Mouse (Mus musculus): ENCODE results near the gene Iqsec1. TPM values are rescaled to one million over a fixed set of nuclear protein-coding genes. Genes with fewer than 3 reads are reported as not detected.
A peak's percentile ranks its signal among the peaks of the same experiment; 100 is the strongest.

Gene Iqsec1
- total and polyA plus RNA-seq, 2 experiments, result 8.9 to 69.3 TPM

GRCm38 (mm10) chr6:90798201-90798600 is 190.3 kb downstream of the Iqsec1 start:
- TF ChIP-seq CTCF (IDR thresholded peaks at IDR 0.05; ENCODE audit: low read depth, low read length), result no peak
- no peak for TF ChIP-seq POLR2A (IDR thresholded peaks at IDR 0.05; ENCODE audit: extremely low read depth, insufficient read depth, low read length)
- H3K79me2 ChIP-seq (ENCODE audit: control insufficient read depth, insufficient read depth, low read length), result no peaks in the 10 kb centered on the region
- H3K27ac ChIP-seq (replicated peaks; ENCODE audit: insufficient read depth, low read depth, low read length), result no peak overlapping the region
- no peak overlapping the region for H3K4me3 ChIP-seq (ENCODE audit: insufficient read depth, low read depth, low read length)
- H3K9ac ChIP-seq (ENCODE audit: low read depth, low read length), result no peak overlapping the region
- no peaks in the 10 kb centered on the region for H3K36me3 ChIP-seq (ENCODE audit: control insufficient read depth, insufficient read depth, low read length)
- no peak for DNase-seq (ENCODE audit: extremely low read depth, low read depth, low spot score)
- peaks cover 3% of the 10 kb centered on the region for H3K4me1 ChIP-seq (ENCODE audit: control insufficient read depth, insufficient read depth, low read length)
- no peaks in the 10 kb centered on the region for H3K27me3 ChIP-seq (ENCODE audit: control insufficient read depth, insufficient read depth, low read length)

GRCm38 (mm10) chr6:90796902-90797596 is 191.4 kb downstream of the Iqsec1 start:
- Histone ChIP-seq H3K4me1 (ENCODE audit: control insufficient read depth, insufficient read depth, low read length) (peaks cover 3% of the 10 kb centered on the region), H3K27ac (replicated peaks; ENCODE audit: insufficient read depth, low read depth, low read length) (no peak overlapping the region), H3K36me3 (ENCODE audit: control insufficient read depth, insufficient read depth, low read length) (no peaks in the 10 kb centered on the region), H3K27me3 (ENCODE audit: control insufficient read depth, insufficient read depth, low read length) (no peaks in the 10 kb centered on the region), H3K9ac (ENCODE audit: low read depth, low read length) (no peak overlapping the region), H3K79me2 (ENCODE audit: control insufficient read depth, insufficient read depth, low read length) (no peaks in the 10 kb centered on the region), H3K4me3 (ENCODE audit: insufficient read depth, low read depth, low read length) (no peak overlapping the region)
- peak; percentile 68 for DNase-seq (ENCODE audit: extremely low read depth, low read depth, low spot score)
- WGBS, result 81% methylated on average over 2 of the region's 2 CpGs
- 0 out of 2 replicates have a peak, but pooled peaks have one; percentile 13 for TF ChIP-seq CTCF (IDR thresholded peaks at IDR 0.05; ENCODE audit: low read depth, low read length)
- TF ChIP-seq POLR2A (IDR thresholded peaks at IDR 0.05; ENCODE audit: extremely low read depth, insufficient read depth, low read length), result no peak

GRCm38 (mm10) chr6:90790901-90791300 is 197.6 kb downstream of the Iqsec1 start:
- Histone ChIP-seq H3K36me3 (ENCODE audit: control insufficient read depth, insufficient read depth, low read length) (no peaks in the 10 kb centered on the region), H3K4me3 (ENCODE audit: insufficient read depth, low read depth, low read length) (no peak overlapping the region), H3K27me3 (ENCODE audit: control insufficient read depth, insufficient read depth, low read length) (no peaks in the 10 kb centered on the region), H3K4me1 (ENCODE audit: control insufficient read depth, insufficient read depth, low read length) (no peaks in the 10 kb centered on the region), H3K79me2 (ENCODE audit: control insufficient read depth, insufficient read depth, low read length) (no peaks in the 10 kb centered on the region), H3K27ac (replicated peaks; ENCODE audit: insufficient read depth, low read depth, low read length) (no peak overlapping the region), H3K9ac (ENCODE audit: low read depth, low read length) (no peak overlapping the region)
- TF ChIP-seq CTCF (IDR thresholded peaks at IDR 0.05; ENCODE audit: low read depth, low read length), result no peak
- DNase-seq (ENCODE audit: extremely low read depth, low read depth, low spot score), result no peak

- Histone ChIP-seq H3K27ac (replicated peaks; ENCODE audit: insufficient read depth, low read depth, low read length) (no peak overlapping the region), H3K27me3 (ENCODE audit: control insufficient read depth, insufficient read depth, low read length) (no peaks in the 10 kb centered on the region), H3K9ac (ENCODE audit: low read depth, low read length) (no peak overlapping the region), H3K36me3 (ENCODE audit: control insufficient read depth, insufficient read depth, low read length) (no peaks in the 10 kb centered on the region), H3K4me3 (ENCODE audit: insufficient read depth, low read depth, low read length) (no peak overlapping the region), H3K79me2 (ENCODE audit: control insufficient read depth, insufficient read depth, low read length) (no peaks in the 10 kb centered on the region), H3K4me1 (ENCODE audit: control insufficient read depth, insufficient read depth, low read length) (no peaks in the 10 kb centered on the region)
- DNase-seq (ENCODE audit: extremely low read depth, low read depth, low spot score), result peak; percentile 50
- WGBS, result 32% methylated on average over 5 of the region's 5 CpGs
- TF ChIP-seq CTCF (IDR thresholded peaks at IDR 0.05; ENCODE audit: low read depth, low read length) (no peak), POLR2A (IDR thresholded peaks at IDR 0.05; ENCODE audit: extremely low read depth, insufficient read depth, low read length) (no peak)
These were observed 199.0 kb downstream of the Iqsec1 start for GRCm38 (mm10) chr6:90789520-90789919.

GRCm38 (mm10) chr6:90787587-90787986 is 200.9 kb downstream of the Iqsec1 start:
- no peaks in the 10 kb centered on the region for H3K4me1 ChIP-seq (ENCODE audit: control insufficient read depth, insufficient read depth, low read length)
- no peaks in the 10 kb centered on the region for H3K27me3 ChIP-seq (ENCODE audit: control insufficient read depth, insufficient read depth, low read length)
- no peaks in the 10 kb centered on the region for H3K36me3 ChIP-seq (ENCODE audit: control insufficient read depth, insufficient read depth, low read length)
- no peak overlapping the region for H3K9ac ChIP-seq (ENCODE audit: low read depth, low read length)
- H3K27ac ChIP-seq (replicated peaks; ENCODE audit: insufficient read depth, low read depth, low read length), result no peak overlapping the region
- DNase-seq (ENCODE audit: extremely low read depth, low read depth, low spot score), result no peak
- WGBS, result 95% methylated on average over 3 of the region's 3 CpGs
- TF ChIP-seq POLR2A (IDR thresholded peaks at IDR 0.05; ENCODE audit: extremely low read depth, insufficient read depth, low read length) (no peak), CTCF (IDR thresholded peaks at IDR 0.05; ENCODE audit: low read depth, low read length) (no peak)
- no peaks in the 10 kb centered on the region for H3K79me2 ChIP-seq (ENCODE audit: control insufficient read depth, insufficient read depth, low read length)
- no peak overlapping the region for H3K4me3 ChIP-seq (ENCODE audit: insufficient read depth, low read depth, low read length)

- WGBS, result 74% methylated on average over 6 of the region's 6 CpGs
- no peaks in the 10 kb centered on the region for H3K27me3 ChIP-seq (ENCODE audit: control insufficient read depth, insufficient read depth, low read length)
- H3K36me3 ChIP-seq (ENCODE audit: control insufficient read depth, insufficient read depth, low read length), result no peaks in the 10 kb centered on the region
- no peak overlapping the region for H3K9ac ChIP-seq (ENCODE audit: low read depth, low read length)
- no peak overlapping the region for H3K4me3 ChIP-seq (ENCODE audit: insufficient read depth, low read depth, low read length)
- no peak for DNase-seq (ENCODE audit: extremely low read depth, low read depth, low spot score)
- H3K4me1 ChIP-seq (ENCODE audit: control insufficient read depth, insufficient read depth, low read length), result no peaks in the 10 kb centered on the region
- H3K79me2 ChIP-seq (ENCODE audit: control insufficient read depth, insufficient read depth, low read length), result no peaks in the 10 kb centered on the region
- no peak for TF ChIP-seq CTCF (IDR thresholded peaks at IDR 0.05; ENCODE audit: low read depth, low read length)
- TF ChIP-seq POLR2A (IDR thresholded peaks at IDR 0.05; ENCODE audit: extremely low read depth, insufficient read depth, low read length), result no peak
- no peak overlapping the region for H3K27ac ChIP-seq (replicated peaks; ENCODE audit: insufficient read depth, low read depth, low read length)
These were observed 201.4 kb downstream of the Iqsec1 start for GRCm38 (mm10) chr6:90787036-90787435.
